Mouse (Mus musculus) liver, postnatal 0 days (tissue): ENCODE data around the gene Mrpl52. TPM values are rescaled to one million over a fixed set of nuclear protein-coding genes. Genes with fewer than 3 reads are reported as not detected.

ENCODE experiments used
- ATAC-seq: fragments of 200-750 bp; cut with Nextera tagmentation; 2 replicates; pipeline ENCODE4 v1.8.0; 2017; ENCODE audit warnings: mild to moderate bottlenecking, moderate library complexity
- DNase-seq: peaks from one replicate; pipeline ENCODE4 v3.0.0-alpha.2; 2016
- H3K27ac ChIP-seq: fragments of 300-500 bp; sonication (generic); 2 replicates; pipeline ENCODE4 v1.5.1; 2014; ENCODE audit warnings: antibody characterized with exemption, moderate library complexity, mild to moderate bottlenecking, low read depth
- H3K27me3 ChIP-seq: fragments of 300-500 bp; sonication (generic); 2 replicates; pipeline ENCODE4 v1.6.1; 2014; ENCODE audit warnings: low read length, control low read depth, mixed read lengths; ENCODE audit not compliant: insufficient read depth
- H3K36me3 ChIP-seq: fragments of 300-500 bp; sonication (generic); replicated peaks from 2 replicates; pipeline ENCODE4 v1.6.1; 2014; ENCODE audit warnings: mild to moderate bottlenecking, control low read depth, low read length, moderate library complexity, mixed read lengths; ENCODE audit not compliant: insufficient read depth
- H3K4me1 ChIP-seq: fragments of 300-500 bp; sonication (generic); 2 replicates; pipeline ENCODE4 v1.6.1; 2014; ENCODE audit warnings: antibody characterized with exemption, mild to moderate bottlenecking, control low read depth; ENCODE audit not compliant: insufficient read depth
- H3K4me2 ChIP-seq: fragments of 300-500 bp; sonication (generic); 2 replicates; pipeline ENCODE4 v1.6.1; 2014; ENCODE audit warnings: low read depth, mild to moderate bottlenecking, low read length, moderate library complexity, mixed read lengths
- H3K4me3 ChIP-seq: fragments of 300-500 bp; sonication (generic); 2 replicates; pipeline ENCODE4 v1.5.1; 2014; ENCODE audit warnings: low read depth, low read length
- H3K9ac ChIP-seq: fragments of 300-500 bp; sonication (generic); replicated peaks from 2 replicates; pipeline ENCODE4 v1.6.1; 2014; ENCODE audit warnings: mild to moderate bottlenecking, moderate library complexity
- H3K9me3 ChIP-seq: fragments of 300-500 bp; sonication (generic); 2 replicates; pipeline ENCODE4 v1.6.1; 2016; ENCODE audit warnings: mild to moderate bottlenecking, control low read depth, low read length, mixed read lengths
- CTCF ChIP-seq: sonication (generic); IDR thresholded peaks from 2 replicates; pipeline ENCODE4 v1.5.1; 2016; ENCODE audit warnings: antibody characterized with exemption, low read depth
- EP300 ChIP-seq: IDR thresholded peaks from 2 replicates; pipeline ENCODE4 v1.6.1; 2016; ENCODE audit warnings: antibody characterized with exemption, low read depth, mild to moderate bottlenecking
- WGBS: fragments of 180-500 bp; shearing (Covaris S2); extraction: QIAGEN DNeasy Blood & Tissue Kit; methylation state at CpG from one replicate; pipeline ENCODE4 v1.1.7; 2014; ENCODE audit not compliant: insufficient replicate concordance; 5-methylcytosine and 5-hydroxymethylcytosine counted together
- polyA plus RNA-seq: library from polyadenylated mRNA; unstranded; fragments of >200 nt; fragmentation: Nextera tagmentation; extraction: Ambion mirVana; gene quantifications from 2 replicates; pipeline ENCODE4 v1.2.1, GENCODE M21; 2015

Mrpl52 gene
- polyA plus RNA-seq, 1 experiment from 2014 or later = 261 TPM

GRCm38 (mm10) chr14:54440538-54440937 lies 13.8 kb downstream of the Mrpl52 start:
- no peak overlapping the region for H3K9ac ChIP-seq
- peaks cover 3% of the 10 kb centered on the region for H3K4me1 ChIP-seq
- H3K27me3 ChIP-seq = no peaks in the 10 kb centered on the region
- H3K36me3 ChIP-seq = peaks cover 34% of the 10 kb centered on the region
- TF ChIP-seq EP300 (no peak), CTCF (no peak)
- H3K27ac ChIP-seq = no peak overlapping the region
- WGBS = 90% methylated on average over 13 of the region's 14 CpGs
- H3K4me2 ChIP-seq = no peak overlapping the region
- H3K9me3 ChIP-seq = no peaks in the 10 kb centered on the region
- ATAC-seq (no peak), DNase-seq (no peak)
- no peak overlapping the region for H3K4me3 ChIP-seq

GRCm38 (mm10) chr14:54441365-54441764 lies 14.7 kb downstream of the Mrpl52 start:
- Histone ChIP-seq H3K4me3 (no peak overlapping the region), H3K9me3 (no peaks in the 10 kb centered on the region), H3K27ac (no peak overlapping the region), H3K27me3 (no peaks in the 10 kb centered on the region), H3K9ac (no peak overlapping the region), H3K4me1 (peaks cover 3% of the 10 kb centered on the region), H3K4me2 (no peak overlapping the region), H3K36me3 (peaks cover 26% of the 10 kb centered on the region)
- no peak for DNase-seq
- ATAC-seq = no peak
- 75% methylated on average over 4 of the region's 4 CpGs for WGBS
- TF ChIP-seq EP300 (no peak), CTCF (no peak)

GRCm38 (mm10) chr14:54442548-54442947 lies 15.8 kb downstream of the Mrpl52 start:
- 58% methylated on average over 3 of the region's 3 CpGs for whole genome bisulfite sequencing
- no peak for ATAC-seq

GRCm38 (mm10) chr14:54443196-54443595 lies 16.5 kb downstream of the Mrpl52 start:
- DNase-seq = no peak
- no peak for TF ChIP-seq CTCF
- no peak for TF ChIP-seq EP300
- H3K9ac ChIP-seq = no peak overlapping the region

More at GRCm38 (mm10) chr14:54442548-54442947, 15.8 kb downstream of the Mrpl52 start:
- DNase-seq = no peak
- no peak overlapping the region for H3K4me2 ChIP-seq
- H3K27ac ChIP-seq = no peak overlapping the region
- H3K9ac ChIP-seq = no peak overlapping the region
- no peaks in the 10 kb centered on the region for H3K9me3 ChIP-seq
- H3K4me1 ChIP-seq = peaks cover 3% of the 10 kb centered on the region
- H3K36me3 ChIP-seq = peaks cover 21% of the 10 kb centered on the region
- TF ChIP-seq CTCF (no peak), EP300 (no peak)
- H3K4me3 ChIP-seq = no peak overlapping the region
- no peaks in the 10 kb centered on the region for H3K27me3 ChIP-seq

GRCm38 (mm10) chr14:54443712-54444618 lies 17.3 kb downstream of the Mrpl52 start:
- Histone ChIP-seq H3K9me3 (no peaks in the 10 kb centered on the region), H3K4me3 (no peak overlapping the region), H3K36me3 (peaks cover 13% of the 10 kb centered on the region), H3K4me2 (no peak overlapping the region), H3K4me1 (peaks cover 3% of the 10 kb centered on the region), H3K9ac (no peak overlapping the region), H3K27ac (no peak overlapping the region), H3K27me3 (no peaks in the 10 kb centered on the region)
- ATAC-seq (no peak), DNase-seq (no peak)
- WGBS = 73% methylated on average over 15 of the region's 15 CpGs
- TF ChIP-seq EP300 = no peak
- no peak for TF ChIP-seq CTCF

More at GRCm38 (mm10) chr14:54443196-54443595, 16.5 kb downstream of the Mrpl52 start:
- Histone ChIP-seq H3K4me1 (peaks cover 3% of the 10 kb centered on the region), H3K4me3 (no peak overlapping the region), H3K4me2 (no peak overlapping the region), H3K36me3 (peaks cover 20% of the 10 kb centered on the region), H3K9me3 (no peaks in the 10 kb centered on the region), H3K27me3 (no peaks in the 10 kb centered on the region), H3K27ac (no peak overlapping the region)
- WGBS = 34% methylated on average over 3 of the region's 3 CpGs
- peak; percentile 55; the same call in 1 of the 2 replicates for ATAC-seq

- H3K27ac ChIP-seq = no peak overlapping the region
- 64% methylated on average over 3 of the region's 3 CpGs for WGBS
- no peak for ATAC-seq
- H3K4me3 ChIP-seq = no peak overlapping the region
- TF ChIP-seq CTCF (no peak), EP300 (no peak)
- no peaks in the 10 kb centered on the region for H3K27me3 ChIP-seq
- peaks cover 3% of the 10 kb centered on the region for H3K4me1 ChIP-seq
- no peaks in the 10 kb centered on the region for H3K9me3 ChIP-seq
- no peaks in the 10 kb centered on the region; the same call in none of the 2 replicates for H3K36me3 ChIP-seq
- H3K4me2 ChIP-seq = no peak overlapping the region
- no peak for DNase-seq
- H3K9ac ChIP-seq = no peak overlapping the region
These were observed 18.8 kb downstream of the Mrpl52 start for GRCm38 (mm10) chr14:54445476-54445875.
